Mouse (Mus musculus) monocyte, adult 5-6 weeks (primary cell): ENCODE measurements around the gene Kcnh3. TPM values are rescaled to one million over a fixed set of nuclear protein-coding genes. Genes with fewer than 3 reads are reported as not detected.

ENCODE experiments used
- ATAC-seq: fragments of 153-309, 156-312 bp; replicated peaks from 2 replicates; pipeline ENCODE4 v1.8.0; 2017; ENCODE audit warnings: mild to moderate bottlenecking; ENCODE audit not compliant: low TSS enrichment, insufficient number of reproducible peaks, severe bottlenecking, poor library complexity, low FRiP score
- total RNA-seq: library from RNA; stranded (forward); fragments of 200-1000, 200-491, 200-594 nt; gene quantifications from 3 replicates; pipeline ENCODE4 v1.2.3, GENCODE M21; 2017

Kcnh3 gene
- total RNA-seq, 1 experiment from 2014 or later = not detected

GRCm38 (mm10) chr15:99264363-99264762 lies 39.7 kb downstream of the Kcnh3 start:
- ATAC-seq = no peak

- ATAC-seq = 0 out of 2 replicates have a peak, but pooled peaks have one; percentile 35
Observed at GRCm38 (mm10) chr15:99265679-99266078, 41.0 kb downstream of the Kcnh3 start.

DNA sequence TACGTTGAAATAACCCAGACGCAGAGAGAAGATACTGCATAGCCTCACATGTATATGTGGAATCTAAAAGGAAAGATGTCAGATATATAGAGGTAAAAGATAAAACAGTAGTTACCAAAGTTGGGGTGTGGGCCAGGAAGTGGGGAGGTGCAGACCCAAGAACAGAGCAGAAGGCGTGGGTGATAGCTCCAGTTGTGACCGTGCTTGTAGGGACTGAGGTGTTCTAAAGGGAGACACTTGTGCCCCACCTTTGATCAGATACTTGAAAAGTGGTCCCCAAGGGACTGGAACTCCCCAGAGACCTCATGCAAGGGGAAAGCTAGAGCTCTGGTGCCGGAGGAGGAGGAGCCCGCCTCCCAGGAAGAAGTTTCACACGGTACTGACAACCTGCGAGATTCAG lies 51.4 kb downstream of the Kcnh3 start:
- no peak for ATAC-seq

GRCm38 (mm10) chr15:99278271-99278670 lies 53.6 kb downstream of the Kcnh3 start:
- 0 out of 2 replicates have a peak, but pooled peaks have one; percentile 10 for ATAC-seq

GRCm38 (mm10) chr15:99283456-99283855 lies 58.8 kb downstream of the Kcnh3 start:
- no peak for ATAC-seq

DNA sequence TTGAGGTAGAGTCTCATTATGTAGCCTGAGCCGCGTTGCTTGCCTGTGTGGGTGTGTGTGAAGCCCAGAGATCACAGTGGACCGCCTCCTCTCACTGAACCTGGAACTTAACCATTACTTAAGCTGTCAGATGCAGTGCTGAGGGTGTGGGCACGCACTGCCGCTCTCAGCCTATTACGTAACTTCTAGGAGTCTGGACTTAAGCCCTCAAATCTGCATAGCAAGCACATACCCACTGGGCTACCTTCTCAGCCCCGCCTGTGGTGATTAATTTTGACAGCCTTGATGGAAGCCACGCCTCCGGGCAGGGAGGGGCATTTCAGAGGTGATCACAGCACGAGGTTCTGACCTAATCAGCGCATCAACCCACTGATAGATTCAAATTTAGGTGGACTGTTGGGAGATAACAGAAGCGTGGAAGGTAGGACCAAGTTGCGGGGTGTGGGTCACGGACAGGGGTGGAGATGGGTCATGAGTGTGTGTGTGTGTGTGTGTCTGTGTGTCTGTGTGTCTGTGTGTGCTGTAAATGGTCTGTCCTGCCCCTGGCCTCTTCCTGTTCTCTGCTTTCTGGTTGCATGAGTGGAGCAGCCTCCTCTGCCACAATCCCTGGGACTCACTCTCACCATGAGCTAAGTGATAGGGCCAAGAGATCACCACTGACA lies 60.0 kb downstream of the Kcnh3 start:
- peak; percentile 88 for ATAC-seq

- no peak for ATAC-seq
Observed at GRCm38 (mm10) chr15:99285189-99285535, 60.5 kb downstream of the Kcnh3 start.

- no peak for ATAC-seq
Observed at GRCm38 (mm10) chr15:99290586-99290985, 65.9 kb downstream of the Kcnh3 start.

Other genes with a start within 250 kb of the Kcnh3 start
- gene Tuba1c, start 195.0 kb upstream of the Kcnh3 start, total RNA-seq = 104 to 150 TPM (median 116 TPM) in 3 replicates
- gene Prph, start 169.7 kb upstream of the Kcnh3 start, total RNA-seq = 1.1 TPM in 1 of 3 replicates, not detected in the others
- 2.3 to 3.6 TPM in 2 of 3 replicates, not detected in the other for gene Troap, start 150.3 kb upstream of the Kcnh3 start, total RNA-seq
- gene C1ql4, start 137.0 kb upstream of the Kcnh3 start, total RNA-seq = not detected in 3 replicates
- not detected in 3 replicates for gene Dnajc22, start 131.7 kb upstream of the Kcnh3 start, total RNA-seq
- gene Spats2, start 98.9 kb upstream of the Kcnh3 start, total RNA-seq = not detected in 3 replicates
- gene Mcrs1, start 27.1 kb downstream of the Kcnh3 start, total RNA-seq = 41.0 to 47.6 TPM (median 47.0 TPM) in 3 replicates
- 0.57 to 7.6 TPM (median 1.7 TPM) in 3 replicates for gene Prpf40b, start 70.2 kb downstream of the Kcnh3 start, total RNA-seq
- gene Fam186b, start 71.0 kb downstream of the Kcnh3 start, total RNA-seq = not detected in 3 replicates
- 29.5 to 41.3 TPM (median 31.6 TPM) in 3 replicates for gene Fmnl3, start 145.6 kb downstream of the Kcnh3 start, total RNA-seq
- gene Tmbim6, start 168.0 kb downstream of the Kcnh3 start, total RNA-seq = 340 to 400 TPM (median 366 TPM) in 3 replicates
- 1.2 to 3.4 TPM (median 1.2 TPM) in 3 replicates for gene Nckap5l, start 232.9 kb downstream of the Kcnh3 start, total RNA-seq
- gene Bcdin3d, start 249.9 kb downstream of the Kcnh3 start, total RNA-seq = 6.8 to 12.5 TPM (median 7.3 TPM) in 3 replicates